Mouse (Mus musculus) G1E (cell line): Measurements from ENCODE around the gene Cdc37.

Experiments
- CTCF ChIP-seq: IDR thresholded peaks from 2 replicates; pipeline ENCODE4 v1.5.1; 2012; ENCODE audit warnings: low read depth, low read length, inconsistent platforms, mixed read lengths
- GATA1 ChIP-seq: IDR thresholded peaks from 2 replicates; pipeline ENCODE4 v1.6.1; 2012; ENCODE audit warnings: borderline replicate concordance, low read length, inconsistent platforms, mixed read lengths
- GATA2 ChIP-seq: IDR thresholded peaks from 2 replicates; pipeline ENCODE4 v1.6.1; 2012; ENCODE audit warnings: low read depth, low read length, inconsistent platforms, borderline replicate concordance
- POLR2AphosphoS5 ChIP-seq: IDR thresholded peaks from 2 replicates; pipeline ENCODE4 v1.6.1; 2012; ENCODE audit warnings: low read depth, low read length, inconsistent platforms; ENCODE audit not compliant: insufficient replicate concordance
- TAL1 ChIP-seq: conservative IDR thresholded peaks from 2 replicates; pipeline ENCODE4 v1.6.1; 2012; ENCODE audit warnings: low read depth, low read length, inconsistent platforms, mixed read lengths

DNA sequence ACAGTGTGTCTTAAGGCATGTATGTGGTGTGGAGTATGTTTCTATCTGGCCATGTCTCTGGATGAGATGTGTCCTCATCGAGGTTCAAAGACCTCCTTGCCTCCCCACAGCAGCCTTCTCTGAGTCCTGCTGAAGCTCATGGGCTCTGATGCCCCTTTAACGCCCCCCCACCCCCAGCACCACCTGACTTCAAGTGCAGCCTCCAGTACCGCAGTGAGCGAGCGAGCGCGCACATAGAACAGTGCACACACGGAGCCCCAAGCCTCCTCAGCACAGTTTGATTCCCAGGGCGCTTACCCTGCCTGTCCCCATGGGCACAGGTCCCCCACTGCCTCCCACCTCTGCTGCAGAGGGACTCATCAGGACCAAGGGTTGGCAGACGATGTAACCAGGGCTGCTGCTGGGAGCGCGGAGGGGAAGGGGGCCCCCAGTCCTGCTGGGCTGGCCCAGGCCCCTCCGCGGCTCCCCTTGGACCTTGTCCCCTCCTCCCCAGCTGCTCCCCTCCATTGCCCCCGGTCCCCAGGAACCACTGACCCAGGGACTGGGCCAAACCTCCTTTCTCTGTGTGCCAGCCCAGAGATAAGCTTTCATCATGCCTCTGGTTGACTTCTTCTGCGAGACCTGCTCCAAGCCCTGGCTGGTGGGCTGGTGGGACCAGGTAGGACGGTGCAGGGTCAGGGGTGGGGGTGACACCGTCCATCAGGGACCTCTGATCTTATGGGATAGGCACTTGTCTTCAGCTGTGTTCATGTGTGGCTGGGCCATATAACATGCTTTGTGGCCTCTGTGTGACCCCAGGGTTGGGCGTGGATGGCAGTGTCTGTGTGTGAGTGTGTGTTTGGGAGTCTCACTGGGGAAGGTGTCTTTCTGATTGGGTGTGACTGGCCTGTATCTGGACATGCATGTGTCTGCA lies 47.0 kb upstream of the Cdc37 start:
- TF ChIP-seq CTCF, result no peak
- no peak for TF ChIP-seq POLR2AphosphoS5
- TF ChIP-seq GATA2, result no peak
- no peak for TF ChIP-seq GATA1
- no peak for TF ChIP-seq TAL1
